Mouse (Mus musculus) CH12.LX (cell line): ENCODE results near the gene Brdt. TPM values are rescaled to one million over a fixed set of nuclear protein-coding genes. Genes with fewer than 3 reads are reported as not detected.

Source experiments
- DNase-seq: peaks from one replicate; pipeline ENCODE4 v3.0.0-alpha.2; 2013; ENCODE audit errors: extremely low read depth
- H3K27ac ChIP-seq: 2 replicates; pipeline ENCODE4 v1.5.1; 2012; ENCODE audit warnings: low read depth, mild to moderate bottlenecking, control low read depth, moderate library complexity; ENCODE audit not compliant: insufficient read depth
- H3K27me3 ChIP-seq: replicated peaks from 2 replicates; pipeline ENCODE3; 2012; ENCODE audit warnings: inconsistent platforms
- H3K36me3 ChIP-seq, 2 experiments: replicated peaks in 1 of 2; 2 replicates each; pipeline versions ENCODE3 to v1.6.1; 2012; ENCODE audit warnings: inconsistent platforms in 1 of 2, low read length in 1 of 2, mild to moderate bottlenecking in 1 of 2, mixed read lengths in 1 of 2, moderate library complexity in 1 of 2; ENCODE audit not compliant: control insufficient read depth in 1 of 2, insufficient read depth in 1 of 2
- H3K4me1 ChIP-seq, 2 experiments: 2 replicates each; pipeline ENCODE4 v1.6.1; 2012; ENCODE audit warnings: inconsistent platforms in 1 of 2, moderate library complexity in 1 of 2; ENCODE audit not compliant: insufficient read depth in 2 of 2, control insufficient read depth in 1 of 2
- H3K4me2 ChIP-seq: 2 replicates; pipeline ENCODE4 v1.6.1; 2012; ENCODE audit warnings: low read depth, mild to moderate bottlenecking, control low read depth; ENCODE audit not compliant: poor library complexity, insufficient read depth, severe bottlenecking
- H3K4me3 ChIP-seq, 3 experiments: fragments of 150-350 bp in 1 of 3; sonication (generic) in 1 of 3; replicated peaks in 1 of 3; 2 replicates each; pipeline versions ENCODE3 to v1.5.1; 2011 to 2012; ENCODE audit warnings: low read depth in 2 of 3, low read length in 2 of 3, mild to moderate bottlenecking in 2 of 3, moderate library complexity in 2 of 3, control low read depth in 1 of 3, improper control_type of control experiment in 1 of 3, inconsistent platforms in 1 of 3, mixed read lengths in 1 of 3; ENCODE audit not compliant: poor library complexity in 1 of 3
- H3K79me2 ChIP-seq: replicated peaks from 2 replicates; pipeline ENCODE4 v1.6.1; 2012; ENCODE audit warnings: mild to moderate bottlenecking, moderate library complexity; ENCODE audit not compliant: control insufficient read depth, poor library complexity, insufficient read depth, severe bottlenecking; ENCODE audit errors: extremely low read depth
- H3K9ac ChIP-seq: 2 replicates; pipeline ENCODE4 v1.6.1; 2012; ENCODE audit warnings: low read depth, mild to moderate bottlenecking, control low read depth, moderate library complexity; ENCODE audit not compliant: insufficient read depth
- H3K9me3 ChIP-seq: replicated peaks from 2 replicates; pipeline ENCODE3; 2012; ENCODE audit warnings: low read length, inconsistent platforms, mixed read lengths
- CHD2 ChIP-seq: IDR thresholded peaks from 2 replicates; pipeline ENCODE4 v1.6.1; 2011; ENCODE audit warnings: low read length, improper control_type of control experiment
- ETS1 ChIP-seq: conservative IDR thresholded peaks from 2 replicates; pipeline ENCODE4 v1.6.1; 2012; ENCODE audit warnings: low read depth, mild to moderate bottlenecking, inconsistent platforms, low read length, improper control_type of control experiment, moderate library complexity
- GABPA ChIP-seq: IDR thresholded peaks from 2 replicates; pipeline ENCODE4 v1.6.1; 2012; ENCODE audit warnings: low read depth, low read length, improper control_type of control experiment, inconsistent platforms; ENCODE audit not compliant: insufficient replicate concordance
- HCFC1 ChIP-seq: IDR thresholded peaks from 2 replicates; pipeline ENCODE4 v1.6.1; 2012; ENCODE audit warnings: low read depth, mild to moderate bottlenecking, inconsistent platforms, low read length, improper control_type of control experiment
- IRF4 ChIP-seq: IDR thresholded peaks from 2 replicates; pipeline ENCODE4 v1.6.1; 2014; ENCODE audit warnings: low read depth, mild to moderate bottlenecking, inconsistent platforms, low read length, improper control_type of control experiment
- JUND ChIP-seq: conservative IDR thresholded peaks from 2 replicates; pipeline ENCODE4 v1.6.1; 2011; ENCODE audit warnings: low read depth, low read length, improper control_type of control experiment
- KAT2A ChIP-seq: IDR thresholded peaks from 2 replicates; pipeline ENCODE4 v1.6.1; 2012; ENCODE audit warnings: low read length, improper control_type of control experiment, inconsistent platforms; ENCODE audit not compliant: insufficient replicate concordance
- MAX ChIP-seq: IDR thresholded peaks from 2 replicates; pipeline ENCODE4 v1.6.1; 2011; ENCODE audit warnings: low read length, improper control_type of control experiment
- MAZ ChIP-seq: IDR thresholded peaks from 2 replicates; pipeline ENCODE4 v1.6.1; 2012; ENCODE audit warnings: low read depth, mild to moderate bottlenecking, inconsistent platforms, low read length, improper control_type of control experiment, moderate library complexity
- MEF2A ChIP-seq: IDR thresholded peaks from 2 replicates; pipeline ENCODE4 v1.6.1; 2014; ENCODE audit warnings: low read depth, mild to moderate bottlenecking, inconsistent platforms, low read length, improper control_type of control experiment, borderline replicate concordance
- MYC ChIP-seq: IDR thresholded peaks from 2 replicates; pipeline ENCODE4 v1.6.1; 2011; ENCODE audit warnings: low read depth, mild to moderate bottlenecking, improper control_type of control experiment, low read length
- PAX5 ChIP-seq: IDR thresholded peaks from 2 replicates; pipeline ENCODE4 v1.6.1; 2012; ENCODE audit warnings: low read length, inconsistent platforms, mixed read lengths
- POLR2A ChIP-seq: IDR thresholded peaks from 2 replicates; pipeline ENCODE4 v1.6.1; 2011; ENCODE audit warnings: low read depth, mild to moderate bottlenecking, improper control_type of control experiment, low read length
- POLR2AphosphoS2 ChIP-seq: IDR thresholded peaks from 2 replicates; pipeline ENCODE4 v1.6.1; 2011; ENCODE audit warnings: low read depth, low read length, improper control_type of control experiment
- RAD21 ChIP-seq: IDR thresholded peaks from 2 replicates; pipeline ENCODE4 v1.6.1; 2011; ENCODE audit warnings: low read depth, mild to moderate bottlenecking, low read length, improper control_type of control experiment, moderate library complexity
- RCOR1 ChIP-seq: conservative IDR thresholded peaks from 2 replicates; pipeline ENCODE4 v1.6.1; 2012; ENCODE audit warnings: low read depth, mild to moderate bottlenecking, inconsistent platforms, low read length, improper control_type of control experiment
- SIN3A ChIP-seq: IDR thresholded peaks from 2 replicates; pipeline ENCODE4 v1.6.1; 2012; ENCODE audit warnings: low read length, improper control_type of control experiment, inconsistent platforms
- TBP ChIP-seq: conservative IDR thresholded peaks from 2 replicates; pipeline ENCODE4 v1.6.1; 2011; ENCODE audit warnings: low read depth, low read length, improper control_type of control experiment
- USF1 ChIP-seq: IDR thresholded peaks from 2 replicates; pipeline ENCODE4 v1.6.1; 2014; ENCODE audit warnings: low read depth, mild to moderate bottlenecking, inconsistent platforms, low read length, improper control_type of control experiment
- USF2 ChIP-seq: conservative IDR thresholded peaks from 2 replicates; pipeline ENCODE4 v1.6.1; 2011; ENCODE audit warnings: low read depth, low read length, improper control_type of control experiment
- ZC3H11A ChIP-seq: IDR thresholded peaks from 2 replicates; pipeline ENCODE4 v1.6.1; 2012; ENCODE audit warnings: low read depth, mild to moderate bottlenecking, inconsistent platforms, low read length, improper control_type of control experiment
- ZMIZ1 ChIP-seq: IDR thresholded peaks from 2 replicates; pipeline ENCODE4 v1.6.1; 2012; ENCODE audit warnings: low read depth, mild to moderate bottlenecking, inconsistent platforms, low read length, improper control_type of control experiment
- ZNF384 ChIP-seq: IDR thresholded peaks from 2 replicates; pipeline ENCODE4 v1.6.1; 2012; ENCODE audit warnings: low read depth, low read length, improper control_type of control experiment, inconsistent platforms
- dilution Hi-C: fragments of 300-500 bp; cut with MboI; formaldehyde crosslinking; loops from 2 replicates; pipeline ENCODE4 v1.14.3; 2020; ENCODE audit warnings: low sequenced_read_pairs; ENCODE audit not compliant: extremely low pct_unique_long_range_greater_than_20kb, extremely low pct_ligation_motif_present
- in situ Hi-C: fragments of 300-500 bp; cut with MboI; formaldehyde crosslinking; loops from 3 replicates; pipeline ENCODE4 v1.14.3; 2019; ENCODE audit warnings: low sequenced_read_pairs, low pct_ligation_motif_present, low pct_unique_long_range_greater_than_20kb, mixed read lengths
- polyA plus RNA-seq: library from polyadenylated mRNA; unstranded; fragments of >175 nt; gene quantifications from 2 replicates; pipeline ENCODE4 v1.2.1, GENCODE M21; 2012; ENCODE audit warnings: low read depth; ENCODE audit not compliant: insufficient read length
- total RNA-seq, 2 experiments: library from RNA; depleted of rRNA; stranded (reverse); fragments of 300-350 nt in 1 of 2; fragments of >200 nt in 1 of 2; gene quantifications; 2 replicates each; pipeline ENCODE4 v1.2.3; 2012 to 2014

The Brdt gene
- total and polyA plus RNA-seq, 3 experiments = 0.56 to 0.98 (median 0.59) TPM

GRCm38 (mm10) chr5:107387788-107388187 is 56.8 kb downstream of the Brdt start:
- H3K9ac ChIP-seq = no peak overlapping the region
- H3K36me3 ChIP-seq = peaks cover 0 to 3% of the 10 kb centered on the region in 2 experiments
- H3K4me1 ChIP-seq = no peaks in the 10 kb centered on the region
- in situ Hi-C loops = no loop called here
- DNase-seq = no peak
- no peak overlapping the region for H3K4me2 ChIP-seq
- dilution Hi-C loops = no loop called here
- H3K79me2 ChIP-seq = no peaks in the 10 kb centered on the region
- H3K4me3 ChIP-seq = no peak overlapping the region
- H3K9me3 ChIP-seq = no peaks in the 10 kb centered on the region
- no peak overlapping the region for H3K27ac ChIP-seq
- TF ChIP-seq POLR2AphosphoS2 = no peak
- TF ChIP-seq MEF2A = no peak
- TF ChIP-seq MAZ = no peak
- TF ChIP-seq SIN3A = no peak
- TF ChIP-seq HCFC1 = no peak
- TF ChIP-seq PAX5 = no peak
- no peak for TF ChIP-seq KAT2A
- no peaks in the 10 kb centered on the region for H3K27me3 ChIP-seq

GRCm38 (mm10) chr5:107389373-107389772 is 58.4 kb downstream of the Brdt start:
- H3K4me2 ChIP-seq = no peak overlapping the region
- no peak for TF ChIP-seq JUND
- no peak for TF ChIP-seq CHD2
- no peak for TF ChIP-seq USF1
- TF ChIP-seq ETS1 = no peak
- TF ChIP-seq MAZ = no peak
- no peak for TF ChIP-seq RCOR1
- no peak for TF ChIP-seq RAD21
- TF ChIP-seq ZNF384 = no peak
- no peak for TF ChIP-seq POLR2A
- no peak for TF ChIP-seq GABPA
- no peak for TF ChIP-seq ZMIZ1
- TF ChIP-seq ZC3H11A = no peak
- no peak for TF ChIP-seq IRF4
- TF ChIP-seq MAX = no peak
- TF ChIP-seq TBP = no peak
- no peak for TF ChIP-seq USF2
- no peak for TF ChIP-seq POLR2AphosphoS2
- TF ChIP-seq MEF2A = no peak
- TF ChIP-seq PAX5 = no peak
- TF ChIP-seq MYC = no peak
- dilution Hi-C loops (no loop called here), in situ Hi-C loops (no loop called here)
- H3K27me3 ChIP-seq = no peaks in the 10 kb centered on the region
- no peaks in the 10 kb centered on the region for H3K9me3 ChIP-seq
- no peak overlapping the region for H3K4me3 ChIP-seq
- no peaks in the 10 kb centered on the region for H3K79me2 ChIP-seq
- no peak overlapping the region for H3K27ac ChIP-seq
- H3K36me3 ChIP-seq = peaks cover 0 to 3% of the 10 kb centered on the region in 2 experiments
- H3K4me1 ChIP-seq = no peaks in the 10 kb centered on the region
- H3K9ac ChIP-seq = no peak overlapping the region
- DNase-seq = no peak
